Comparison of ENCODE assay signal across 8 mouse cellular contexts in genomic region chr14:73326511-73326910, GRCm38 (mm10). TPM values are rescaled to one million over a fixed set of nuclear protein-coding genes. Genes with fewer than 3 reads are reported as not detected.
DNase-seq lines count a peak whose midpoint lies in the region; ATAC-seq and TF ChIP-seq lines count a peak whose summit lies in the region.

No protein-coding gene starts in this region.

- DNase-seq in lung, adult 2 months, result no peak
- DNase-seq in lung, postnatal 4 days, result no peak
- DNase-seq in embryonic facial prominence, embryonic 10.5 days (ENCODE audit: low spot score), result no peak
- DNase-seq in layer of hippocampus, adult 8-10 months (ENCODE audit: low spot score in 2 of 2), result no peak
- DNase-seq in cerebellum, adult 11 months, result no peak
- DNase-seq in thymus, postnatal 25 days, result no peak

- H3K4me1 ChIP-seq in lung, adult 2 months (ENCODE audit: control insufficient read depth, insufficient read depth, low read length), result peaks cover 5% of the 10 kb centered on the region
- H3K4me1 ChIP-seq in embryonic facial prominence, embryonic 10.5 days, result peaks cover 15% of the 10 kb centered on the region
- no peaks in the 10 kb centered on the region for H3K4me1 ChIP-seq in intestine, embryonic 15.5 days (replicated peaks)
- peaks cover 9% of the 10 kb centered on the region for H3K4me1 ChIP-seq in neural tube, embryonic 12.5 days

- H3K27me3 ChIP-seq in embryonic facial prominence, embryonic 10.5 days (replicated peaks; ENCODE audit: low read depth, poor library complexity, severe bottlenecking), result no peaks in the 10 kb centered on the region
- H3K27me3 ChIP-seq in intestine, embryonic 15.5 days (replicated peaks), result no peaks in the 10 kb centered on the region
- no peaks in the 10 kb centered on the region for H3K27me3 ChIP-seq in neural tube, embryonic 12.5 days (replicated peaks)

- no peaks in the 10 kb centered on the region for H3K36me3 ChIP-seq in embryonic facial prominence, embryonic 10.5 days (replicated peaks)
- H3K36me3 ChIP-seq in intestine, embryonic 15.5 days, result no peaks in the 10 kb centered on the region
- no peaks in the 10 kb centered on the region for H3K36me3 ChIP-seq in neural tube, embryonic 12.5 days

- 5% methylated on average over 8 of the region's 8 CpGs for WGBS in lung, adult 2 months
- WGBS in embryonic facial prominence, embryonic 10.5 days, result 10% methylated on average over 8 of the region's 8 CpGs
- 8% methylated on average over 8 of the region's 8 CpGs for WGBS in intestine, embryonic 15.5 days
- 6% methylated on average over 8 of the region's 8 CpGs for WGBS in neural tube, embryonic 12.5 days

- H3K4me3 ChIP-seq in lung, adult 2 months (replicated peaks; ENCODE audit: extremely low read depth, low read depth, low read length), result peak overlapping the region; percentile 71
- H3K4me3 ChIP-seq in embryonic facial prominence, embryonic 10.5 days, result peak overlapping the region; percentile 92
- H3K4me3 ChIP-seq in intestine, embryonic 15.5 days (replicated peaks), result peak overlapping the region; percentile 86
- H3K4me3 ChIP-seq in neural tube, embryonic 12.5 days, result peak overlapping the region; percentile 99

- H3K4me2 ChIP-seq in intestine, embryonic 15.5 days (replicated peaks), result peak overlapping the region; percentile 81
- peak overlapping the region; percentile 62 for H3K4me2 ChIP-seq in neural tube, embryonic 12.5 days (replicated peaks)

- ATAC-seq in intestine, embryonic 15.5 days, result no peak
- no peak for ATAC-seq in neural tube, embryonic 12.5 days (ENCODE audit: low FRiP score, low read depth)

- peak overlapping the region; percentile 91 for H3K27ac ChIP-seq in embryonic facial prominence, embryonic 10.5 days (replicated peaks)
- H3K27ac ChIP-seq in intestine, embryonic 15.5 days, result peak overlapping the region; percentile 84; the same call in 1 of the 2 replicates
- peak overlapping the region; percentile 92 for H3K27ac ChIP-seq in neural tube, embryonic 12.5 days

- H3K9ac ChIP-seq in intestine, embryonic 15.5 days, result peak overlapping the region; percentile 60
- H3K9ac ChIP-seq in neural tube, embryonic 12.5 days, result peak overlapping the region; percentile 92

- H3K9me3 ChIP-seq in embryonic facial prominence, embryonic 10.5 days, result no peaks in the 10 kb centered on the region
- no peaks in the 10 kb centered on the region for H3K9me3 ChIP-seq in intestine, embryonic 15.5 days
- no peaks in the 10 kb centered on the region for H3K9me3 ChIP-seq in neural tube, embryonic 12.5 days

- no peak for TF ChIP-seq CTCF in lung, adult 2 months (IDR thresholded peaks at IDR 0.05; ENCODE audit: insufficient read depth, low read length)

- TF ChIP-seq POLR2A in lung, adult 2 months (IDR thresholded peaks at IDR 0.05; ENCODE audit: borderline replicate concordance, extremely low read depth, low read depth, low read length), result no peak

RNA-seq across cellular contexts. Expression of gene Rb1, which starts 0.9 kb away (rescaled TPM):
- polyA plus RNA-seq in lung, adult 2 months (2012; rRNA removed), result 4.1 and 7.8 TPM in 2 replicates
- 24.4 and 29.3 TPM in 2 replicates for polyA plus RNA-seq in embryonic facial prominence, embryonic 10.5 days (2016; fragmentation: Nextera tagmentation; extraction: Ambion mirVana)
- 18.4 and 24.8 TPM in 2 replicates for polyA plus RNA-seq in intestine, embryonic 15.5 days (2015; fragmentation: Nextera tagmentation; extraction: Ambion mirVana)
- 38.1 and 46.0 TPM in 2 replicates for polyA plus RNA-seq in neural tube, embryonic 12.5 days (2016; fragmentation: Nextera tagmentation; extraction: Ambion mirVana)
- total RNA-seq in layer of hippocampus, adult 8-10 months (2022), result 10 to 100 TPM; 36.3 to 46.1 (median 39.2) TPM

RNA-seq across cellular contexts. Expression of gene Itm2b, which starts 58.6 kb away (rescaled TPM):
- 1,455 and 1,580 TPM in 2 replicates for polyA plus RNA-seq in lung, adult 2 months (2012; rRNA removed)
- 197 and 226 TPM in 2 replicates for polyA plus RNA-seq in embryonic facial prominence, embryonic 10.5 days (2016; fragmentation: Nextera tagmentation; extraction: Ambion mirVana)
- 668 and 678 TPM in 2 replicates for polyA plus RNA-seq in intestine, embryonic 15.5 days (2015; fragmentation: Nextera tagmentation; extraction: Ambion mirVana)
- 441 and 471 TPM in 2 replicates for polyA plus RNA-seq in neural tube, embryonic 12.5 days (2016; fragmentation: Nextera tagmentation; extraction: Ambion mirVana)
- total RNA-seq in layer of hippocampus, adult 8-10 months (2022), result 1,000 to 10,000 TPM in 2 of 4 experiments, 100 to 1,000 TPM in 2; 897 to 1,139 (median 988) TPM
